Mouse (Mus musculus) embryo, embryonic 10 days (tissue): ENCODE measurements around the gene Psg27.
"Not testable (repeated sequence)": the region's sequence is repeated elsewhere in the genome, so short reads cannot be mapped to it uniquely, and the experiment has no call there.

Source experiments
- DNase-seq: peaks from one replicate; pipeline ENCODE4 v3.0.0-alpha.2; 2015; ENCODE audit warnings: low spot score

Psg27 gene

GRCm38 (mm10) chr7:18567205-18567604 is at the start of gene Psg27:
Psg27 (minus strand) TSS chr7:18567305.
- no peak for DNase-seq

GRCm38 (mm10) chr7:18616401-18616800 is 49.3 kb upstream of the Psg27 start, which contains the start of gene Psg23:
Psg23 (minus strand) TSS chr7:18616501.
- DNase-seq: not testable (repeated sequence)

GRCm38 (mm10) chr7:18559850-18560249 is 7.3 kb downstream of the Psg27 start:
- no peak for DNase-seq

GRCm38 (mm10) chr7:18555751-18556150 is 11.4 kb downstream of the Psg27 start:
- not testable (repeated sequence) for DNase-seq

GRCm38 (mm10) chr7:18533420-18533819 is 33.7 kb downstream of the Psg27 start:
- no peak for DNase-seq

GRCm38 (mm10) chr7:18532169-18532568 is 34.9 kb downstream of the Psg27 start, which contains the start of gene Psg25:
Psg25 (minus strand) TSS chr7:18532269.
- DNase-seq: no peak

GRCm38 (mm10) chr7:18524668-18525067 is 42.4 kb downstream of the Psg27 start:
- DNase-seq: no peak

GRCm38 (mm10) chr7:18512848-18513247 is 54.3 kb downstream of the Psg27 start:
- DNase-seq: not testable (repeated sequence)

- not testable (repeated sequence) for DNase-seq
These were observed 54.7 kb downstream of the Psg27 start for GRCm38 (mm10) chr7:18512417-18512816.

- DNase-seq: peak; percentile 51
These were observed 55.6 kb downstream of the Psg27 start for GRCm38 (mm10) chr7:18511479-18511878.
